Mouse (Mus musculus) embryonic facial prominence, embryonic 15.5 days (tissue): ENCODE data around the gene Rundc1. TPM values are rescaled to one million over a fixed set of nuclear protein-coding genes. Genes with fewer than 3 reads are reported as not detected.
"Not testable (repeated sequence)": the region's sequence is repeated elsewhere in the genome, so short reads cannot be mapped to it uniquely, and the experiment has no call there.

Source experiments
- ATAC-seq: fragments of 200-750 bp; cut with Nextera tagmentation; 2 replicates; pipeline ENCODE4 v1.8.0; 2017; ENCODE audit warnings: low read depth, moderate TSS enrichment; ENCODE audit not compliant: insufficient number of reproducible peaks, low FRiP score, low TSS enrichment
- H3K27ac ChIP-seq: fragments of 300-500 bp; sonication (generic); replicated peaks from 2 replicates; pipeline ENCODE4 v1.5.1; 2015; ENCODE audit warnings: mild to moderate bottlenecking, inconsistent platforms
- H3K27me3 ChIP-seq: fragments of 300-500 bp; sonication (generic); 2 replicates; pipeline ENCODE4 v1.6.1; 2015; ENCODE audit warnings: inconsistent platforms
- H3K36me3 ChIP-seq: fragments of 300-500 bp; sonication (generic); 2 replicates; pipeline ENCODE4 v1.6.1; 2015; ENCODE audit warnings: mild to moderate bottlenecking, inconsistent platforms
- H3K4me1 ChIP-seq: fragments of 300-500 bp; sonication (generic); 2 replicates; pipeline ENCODE4 v1.6.1; 2015; ENCODE audit warnings: inconsistent platforms
- H3K4me2 ChIP-seq: fragments of 300-500 bp; sonication (generic); replicated peaks from 2 replicates; pipeline ENCODE4 v1.6.1; 2015; ENCODE audit warnings: mild to moderate bottlenecking, inconsistent platforms
- H3K4me3 ChIP-seq: fragments of 300-500 bp; sonication (generic); replicated peaks from 2 replicates; pipeline ENCODE4 v1.5.1; 2015; ENCODE audit warnings: mild to moderate bottlenecking, inconsistent platforms
- H3K9ac ChIP-seq: fragments of 300-500 bp; sonication (generic); 2 replicates; pipeline ENCODE4 v1.6.1; 2015; ENCODE audit warnings: inconsistent platforms
- H3K9me3 ChIP-seq: fragments of 300-500 bp; sonication (generic); replicated peaks from 2 replicates; pipeline ENCODE4 v1.6.1; 2016; ENCODE audit warnings: inconsistent platforms
- WGBS: fragments of 180-500 bp; shearing (Covaris S2); methylation state at CpG from one replicate; pipeline ENCODE4 v1.1.7; 2015; 5-methylcytosine and 5-hydroxymethylcytosine counted together
- polyA plus RNA-seq: library from polyadenylated mRNA; unstranded; fragments of >200 nt; fragmentation: Nextera tagmentation; extraction: Ambion mirVana; gene quantifications from 2 replicates; pipeline ENCODE4 v1.2.1, GENCODE M21; 2015

The Rundc1 gene
- polyA plus RNA-seq, 1 experiment from 2014 or later, result 23.4 TPM

DNA sequence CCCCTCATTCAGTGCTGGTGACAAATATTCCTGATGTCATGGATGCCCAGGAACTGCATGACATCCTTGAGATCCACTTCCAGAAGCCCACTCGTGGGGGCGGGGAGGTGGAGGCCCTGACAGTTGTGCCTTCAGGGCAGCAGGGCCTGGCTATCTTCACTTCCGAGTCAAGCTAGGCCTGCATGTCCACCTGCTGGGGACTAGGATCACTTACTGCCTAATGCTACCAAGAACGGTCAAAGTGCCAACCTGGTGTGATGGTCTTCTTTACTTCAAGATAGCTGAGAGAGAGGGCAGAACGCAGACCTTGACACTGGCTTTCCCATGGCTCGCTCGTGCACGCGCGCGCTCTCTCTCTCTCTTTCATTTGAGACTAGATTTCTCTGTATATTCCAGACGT lies 33.3 kb downstream of the Rundc1 start:
- Histone ChIP-seq H3K4me1 (peaks cover 11% of the 10 kb centered on the region), H3K4me3 (no peak overlapping the region), H3K4me2 (no peak overlapping the region), H3K9ac (no peak overlapping the region), H3K36me3 (peaks cover 51% of the 10 kb centered on the region), H3K27ac (no peak overlapping the region), H3K27me3 (no peaks in the 10 kb centered on the region), H3K9me3 (no peaks in the 10 kb centered on the region)
- ATAC-seq, result no peak
- 80% methylated on average over 12 of the region's 12 CpGs for WGBS

DNA sequence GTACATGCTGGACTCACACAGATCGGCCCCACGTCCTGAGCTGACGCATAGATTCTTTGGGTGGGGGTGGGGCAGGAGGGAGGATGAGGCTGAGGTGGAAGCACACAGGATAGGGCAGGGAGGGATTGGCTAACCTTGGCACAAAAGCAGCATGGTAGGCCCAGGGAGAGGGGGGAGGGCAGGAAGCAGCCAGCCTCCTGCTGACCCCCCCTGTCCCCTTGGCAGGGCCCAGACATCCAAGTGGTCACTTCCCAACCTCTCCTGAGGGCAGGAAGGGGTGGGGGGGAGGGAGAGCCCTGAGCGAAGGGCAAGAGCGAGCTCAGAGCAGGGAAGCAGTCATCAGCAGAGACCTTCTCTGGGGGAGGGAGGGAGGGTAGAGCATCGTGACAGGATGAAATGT lies 34.8 kb downstream of the Rundc1 start:
- H3K9me3 ChIP-seq, result no peaks in the 10 kb centered on the region
- H3K4me1 ChIP-seq, result peaks cover 25% of the 10 kb centered on the region
- no peak overlapping the region for H3K9ac ChIP-seq
- H3K4me2 ChIP-seq, result no peak overlapping the region
- no peak overlapping the region for H3K27ac ChIP-seq
- peak; percentile 27; the same call in 1 of the 2 replicates for ATAC-seq
- no peak overlapping the region for H3K4me3 ChIP-seq
- 32% methylated on average over 5 of the region's 6 CpGs for WGBS
- peaks cover 51% of the 10 kb centered on the region for H3K36me3 ChIP-seq
- no peaks in the 10 kb centered on the region for H3K27me3 ChIP-seq

DNA sequence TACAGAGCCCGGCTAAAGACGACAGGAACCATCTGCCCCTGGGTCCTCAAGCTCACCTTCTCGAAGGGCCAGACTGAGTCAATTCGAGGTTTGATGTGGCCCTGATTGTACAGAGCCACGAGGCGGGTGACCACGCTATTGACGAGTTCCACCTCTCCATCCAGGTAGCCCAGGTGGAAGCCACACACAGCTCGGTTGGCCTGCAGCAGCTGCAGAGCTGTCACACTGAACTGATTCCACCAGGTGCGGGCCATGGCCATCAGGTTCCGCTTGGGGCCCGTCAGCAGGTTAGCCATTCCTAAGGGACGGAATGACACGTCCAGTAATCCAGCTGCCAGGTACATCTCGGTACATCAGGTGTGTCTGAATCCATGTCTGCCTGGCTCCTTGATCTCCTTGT lies 35.4 kb downstream of the Rundc1 start:
- H3K36me3 ChIP-seq, result peaks cover 51% of the 10 kb centered on the region
- no peak overlapping the region for H3K4me3 ChIP-seq
- H3K27me3 ChIP-seq, result no peaks in the 10 kb centered on the region
- no peaks in the 10 kb centered on the region for H3K9me3 ChIP-seq
- 79% methylated on average over 15 of the region's 15 CpGs for WGBS
- no peak overlapping the region for H3K9ac ChIP-seq
- ATAC-seq, result no peak
- no peak overlapping the region for H3K27ac ChIP-seq
- peaks cover 26% of the 10 kb centered on the region for H3K4me1 ChIP-seq
- H3K4me2 ChIP-seq, result no peak overlapping the region

DNA sequence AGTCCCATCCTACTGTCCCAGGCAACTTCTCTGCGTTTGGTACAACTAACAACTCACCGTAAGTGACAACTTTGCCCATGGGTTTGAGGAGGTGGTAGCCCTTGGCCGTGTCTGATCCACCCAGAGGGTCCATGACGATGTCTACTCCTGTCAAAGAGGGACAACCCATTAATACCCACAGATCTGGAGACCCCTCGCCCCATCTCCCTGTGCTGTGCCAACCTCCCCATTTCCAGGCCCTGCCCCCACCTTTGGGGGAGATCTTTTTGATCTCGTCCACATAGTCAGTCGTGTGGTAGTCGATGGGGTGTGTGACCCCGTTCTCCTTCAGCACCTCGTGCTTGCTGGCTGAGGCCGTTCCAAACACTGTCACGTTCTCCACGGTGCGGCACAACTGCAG lies 37.3 kb downstream of the Rundc1 start:
- H3K36me3 ChIP-seq, result peaks cover 51% of the 10 kb centered on the region
- H3K27ac ChIP-seq, result no peak overlapping the region
- WGBS, result 88% methylated on average over 14 of the region's 14 CpGs
- no peaks in the 10 kb centered on the region for H3K9me3 ChIP-seq
- no peaks in the 10 kb centered on the region for H3K27me3 ChIP-seq
- H3K9ac ChIP-seq, result no peak overlapping the region
- no peak for ATAC-seq
- H3K4me3 ChIP-seq, result no peak overlapping the region
- peaks cover 34% of the 10 kb centered on the region for H3K4me1 ChIP-seq
- no peak overlapping the region for H3K4me2 ChIP-seq

DNA sequence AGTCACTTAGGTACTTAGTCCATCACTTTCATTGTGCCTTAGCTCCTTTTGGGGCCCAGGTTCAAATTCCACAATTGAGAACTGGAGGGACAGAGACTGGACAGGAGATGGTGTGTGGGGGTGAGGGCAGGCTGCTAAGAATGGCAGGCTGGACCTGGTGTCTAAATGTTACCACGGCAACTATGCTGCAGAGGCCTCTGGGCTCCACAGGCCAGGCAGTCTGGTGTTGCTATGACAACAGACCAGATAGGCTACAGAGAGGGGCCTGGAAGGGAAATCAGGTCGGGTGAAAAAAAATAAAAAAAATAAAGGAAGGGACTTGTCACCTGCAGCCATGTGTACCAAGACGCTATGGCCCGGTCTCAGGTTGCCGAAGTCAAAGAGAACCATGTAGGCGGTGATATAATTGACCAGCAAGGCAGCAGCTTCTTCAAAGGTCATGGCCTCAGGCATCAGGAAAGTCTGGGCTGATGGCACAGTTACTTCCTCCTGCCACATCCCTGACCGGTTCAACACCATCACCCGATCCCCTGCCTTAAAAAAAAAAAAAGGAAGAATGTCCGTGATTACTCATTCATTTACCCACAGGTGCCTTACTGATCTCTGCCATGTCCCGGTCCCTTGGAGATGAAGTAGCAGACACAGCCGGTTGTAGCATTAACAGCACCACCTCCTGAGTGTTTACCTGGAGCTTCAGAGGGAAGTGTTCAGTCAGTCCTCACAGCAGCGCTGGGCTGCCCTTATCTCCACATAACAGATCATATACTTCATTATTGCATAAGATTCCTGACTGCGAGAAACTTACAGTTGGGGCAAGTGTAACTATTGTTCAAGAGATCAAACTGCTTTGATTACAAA lies 37.9 kb downstream of the Rundc1 start:
- Histone ChIP-seq H3K36me3 (peaks cover 49% of the 10 kb centered on the region), H3K4me2 (no peak overlapping the region), H3K9ac (no peak overlapping the region), H3K27ac (no peak overlapping the region), H3K4me1 (peaks cover 41% of the 10 kb centered on the region), H3K9me3 (no peaks in the 10 kb centered on the region), H3K27me3 (no peaks in the 10 kb centered on the region), H3K4me3 (no peak overlapping the region)
- 33% methylated on average over 13 of the region's 13 CpGs for WGBS
- ATAC-seq, result no peak

DNA sequence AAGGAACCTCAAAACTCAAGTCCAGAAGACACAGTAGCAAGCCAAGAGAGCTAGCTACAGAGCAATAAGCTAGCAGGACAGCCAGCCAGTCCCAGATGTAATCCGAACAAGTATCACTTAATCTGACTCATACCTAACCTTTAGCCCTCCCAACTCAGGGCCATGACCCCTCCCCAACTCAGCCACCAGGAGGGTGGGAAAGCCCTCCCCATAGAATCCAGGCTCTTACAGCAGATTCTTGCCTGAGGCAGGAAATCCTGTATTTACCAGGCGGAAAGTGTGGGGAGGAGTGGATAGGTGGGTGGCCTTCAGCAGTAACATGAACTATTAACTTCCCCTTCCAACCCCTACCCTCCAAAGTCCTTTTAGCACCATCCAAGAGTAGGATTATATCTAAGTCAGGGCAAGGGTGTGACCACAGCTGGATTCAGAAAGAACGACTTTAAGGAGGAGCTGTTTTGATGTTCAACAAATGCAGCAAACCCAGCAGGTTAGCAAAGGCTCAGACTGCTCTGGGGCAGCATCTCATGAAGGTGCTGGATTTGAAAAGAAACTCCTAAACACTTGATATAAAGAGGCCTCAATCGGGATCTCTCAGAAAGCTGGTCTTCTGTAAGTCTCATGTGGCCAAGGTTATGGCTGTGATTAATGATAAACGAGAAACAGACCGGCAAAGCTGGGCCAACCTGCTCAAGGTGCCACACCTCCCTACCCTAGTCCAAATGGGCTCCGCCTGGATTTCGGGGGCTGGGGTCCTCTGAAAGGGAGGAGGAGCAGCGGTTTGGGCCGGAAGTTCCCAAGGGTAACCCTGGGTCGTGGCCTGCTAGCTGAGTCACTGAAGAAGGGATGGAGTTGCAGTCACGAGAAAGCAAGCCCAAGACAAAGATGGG lies 39.6 kb downstream of the Rundc1 start, which contains the start of gene Rnd2:
Gene Rnd2, plus strand, starts transcription at position 789 of the 890 bp plus-strand sequence.
- H3K4me2 ChIP-seq, result peak within 1 kb of the TSS; percentile 84
- peaks cover 33% of the 10 kb centered on the region for H3K36me3 ChIP-seq
- WGBS, result 4% methylated on average over 12 of the region's 12 CpGs
- no peaks in the 10 kb centered on the region for H3K27me3 ChIP-seq
- no peak for ATAC-seq
- no peaks in the 10 kb centered on the region for H3K9me3 ChIP-seq
- peak within 1 kb of the TSS; percentile 87 for H3K4me3 ChIP-seq
- peaks cover 51% of the 10 kb centered on the region for H3K4me1 ChIP-seq
- peak within 1 kb of the TSS; percentile 83 for H3K27ac ChIP-seq
- peak within 1 kb of the TSS; percentile 69 for H3K9ac ChIP-seq

DNA sequence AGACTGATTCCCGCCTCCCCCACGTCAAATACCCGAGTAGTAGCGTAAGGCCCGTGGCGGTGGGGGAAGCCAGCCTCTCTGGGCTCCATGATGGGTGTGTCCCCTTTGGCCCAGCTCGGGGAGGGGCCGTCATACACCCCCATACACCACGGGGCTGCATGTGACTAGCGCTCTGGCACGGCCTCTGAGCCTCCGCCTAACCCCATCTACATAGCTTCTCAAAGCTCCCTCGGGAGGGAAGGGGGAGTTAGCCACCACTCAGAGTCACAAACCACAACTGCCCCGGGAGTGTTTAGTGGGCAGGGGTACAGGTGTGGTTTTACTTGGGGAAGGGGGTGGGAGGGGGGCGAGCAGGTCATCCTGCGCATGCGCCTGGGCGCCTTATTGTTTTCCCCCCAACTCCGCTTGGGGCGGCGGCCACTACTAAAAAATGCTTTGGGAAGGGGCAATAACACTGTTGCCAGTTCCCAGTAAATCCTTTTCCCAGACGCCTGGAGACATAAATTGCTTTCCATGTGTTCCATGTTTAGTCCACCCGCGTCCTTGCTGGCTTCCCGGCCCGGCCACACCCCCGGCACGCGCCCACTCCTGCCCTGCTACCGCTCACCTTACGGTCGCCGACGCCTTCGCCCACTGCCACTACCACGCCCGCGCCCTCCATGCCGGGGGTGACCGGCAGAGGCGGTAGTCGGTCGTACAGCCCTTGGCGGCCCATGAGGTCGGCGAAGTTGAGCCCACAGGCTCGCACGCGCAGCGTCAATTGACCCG lies 40.4 kb downstream of the Rundc1 start:
- no peaks in the 10 kb centered on the region for H3K27me3 ChIP-seq
- H3K4me1 ChIP-seq, result peaks cover 51% of the 10 kb centered on the region
- H3K9ac ChIP-seq, result peak overlapping the region; percentile 69
- H3K4me2 ChIP-seq, result peak overlapping the region; percentile 84
- ATAC-seq, result peak; percentile 71; the same call in 1 of the 2 replicates
- H3K27ac ChIP-seq, result peak overlapping the region; percentile 83
- no peaks in the 10 kb centered on the region for H3K9me3 ChIP-seq
- WGBS, result under 1% methylated on average over 50 of the region's 51 CpGs
- H3K4me3 ChIP-seq, result peak overlapping the region; percentile 87
- peaks cover 25% of the 10 kb centered on the region for H3K36me3 ChIP-seq

DNA sequence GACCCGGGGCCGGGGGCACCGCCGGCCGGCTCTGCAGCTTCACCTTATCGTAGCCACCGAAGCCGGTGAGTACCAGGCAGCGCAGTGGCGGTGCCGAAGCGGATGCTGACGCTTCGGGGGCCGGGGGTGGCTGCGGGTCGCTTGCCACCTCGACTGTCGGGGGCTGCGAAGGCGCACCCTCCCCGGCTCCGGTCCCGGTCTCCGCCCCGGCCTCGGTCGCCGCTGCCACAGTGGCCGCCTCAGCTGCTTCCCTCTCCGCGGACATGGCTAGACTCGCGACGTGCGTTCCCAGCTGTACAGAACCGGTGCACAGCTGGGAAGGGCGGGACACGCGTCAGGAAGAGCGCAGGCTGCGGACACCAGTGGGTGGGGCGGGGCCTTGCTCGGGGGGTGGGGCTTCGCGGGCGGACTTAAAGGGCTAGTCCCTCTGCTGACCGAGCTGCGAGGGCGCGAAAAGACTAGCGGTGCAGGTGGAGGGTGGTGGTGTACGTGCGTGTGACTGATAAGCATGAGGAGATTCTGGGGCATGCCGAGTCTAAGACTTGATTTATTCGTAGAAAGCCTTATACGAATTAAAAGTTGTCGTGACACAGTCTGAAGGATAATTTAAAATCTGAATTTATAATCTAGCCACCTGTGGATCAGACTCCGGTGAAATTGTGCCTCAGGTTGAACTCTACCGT lies 41.1 kb downstream of the Rundc1 start, which contains the start of gene Vat1:
Gene Vat1, minus strand, starts transcription at position 362 of the 683 bp plus-strand sequence.
- ATAC-seq, result peak; percentile 67; the same call in 1 of the 2 replicates
- H3K4me1 ChIP-seq, result peaks cover 51% of the 10 kb centered on the region
- 1% methylated on average over 58 of the region's 60 CpGs for WGBS

DNA sequence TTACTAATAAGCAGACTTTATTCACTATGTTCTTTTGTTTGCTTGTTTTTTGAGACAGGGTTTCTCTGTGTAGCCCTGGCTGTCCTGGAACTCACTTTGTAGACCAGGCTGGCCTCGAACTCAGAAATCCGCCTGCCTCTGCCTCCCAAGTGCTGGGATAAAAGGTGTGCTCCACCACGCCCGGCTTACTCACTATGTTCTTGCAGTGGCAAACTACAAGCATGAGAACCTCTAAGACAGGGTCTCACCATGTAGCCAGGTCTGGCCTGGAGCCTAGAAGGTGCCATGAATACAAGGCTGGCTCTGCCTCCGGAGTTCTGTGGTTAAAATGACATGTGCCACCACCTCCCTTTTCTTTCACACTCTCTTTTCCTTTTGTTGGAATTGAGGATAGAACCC lies 41.7 kb downstream of the Rundc1 start:
- not testable (repeated sequence) for ATAC-seq, H3K9me3 ChIP-seq, H3K27ac ChIP-seq, H3K27me3 ChIP-seq, H3K9ac ChIP-seq
- Histone ChIP-seq H3K4me3 (peak overlapping the region; percentile 87), H3K4me2 (peak overlapping the region; percentile 84), H3K36me3 (peaks cover 13% of the 10 kb centered on the region), H3K4me1 (peaks cover 51% of the 10 kb centered on the region)
- 59% methylated on average over 5 of the region's 5 CpGs for WGBS

More for the DNA sequence above, 41.1 kb downstream of the Rundc1 start, which contains the start of gene Vat1:
- H3K9ac ChIP-seq, result peak within 1 kb of the TSS; percentile 69
- no peaks in the 10 kb centered on the region for H3K27me3 ChIP-seq
- no peaks in the 10 kb centered on the region for H3K9me3 ChIP-seq
- H3K27ac ChIP-seq, result peak within 1 kb of the TSS; percentile 83
- H3K4me2 ChIP-seq, result peak within 1 kb of the TSS; percentile 84
- H3K4me3 ChIP-seq, result peak within 1 kb of the TSS; percentile 87
- peaks cover 19% of the 10 kb centered on the region for H3K36me3 ChIP-seq
